Mouse (Mus musculus) heart, postnatal 0 days (tissue): ENCODE measurements around the gene Spats2.

ENCODE experiments used
- CTCF ChIP-seq: IDR thresholded peaks from 2 replicates; pipeline ENCODE4 v1.5.1; 2016; ENCODE audit warnings: antibody characterized with exemption, control low read depth, low read depth
- EP300 ChIP-seq: IDR thresholded peaks from 2 replicates; pipeline ENCODE4 v1.6.1; 2016; ENCODE audit warnings: antibody characterized with exemption, low read depth

DNA sequence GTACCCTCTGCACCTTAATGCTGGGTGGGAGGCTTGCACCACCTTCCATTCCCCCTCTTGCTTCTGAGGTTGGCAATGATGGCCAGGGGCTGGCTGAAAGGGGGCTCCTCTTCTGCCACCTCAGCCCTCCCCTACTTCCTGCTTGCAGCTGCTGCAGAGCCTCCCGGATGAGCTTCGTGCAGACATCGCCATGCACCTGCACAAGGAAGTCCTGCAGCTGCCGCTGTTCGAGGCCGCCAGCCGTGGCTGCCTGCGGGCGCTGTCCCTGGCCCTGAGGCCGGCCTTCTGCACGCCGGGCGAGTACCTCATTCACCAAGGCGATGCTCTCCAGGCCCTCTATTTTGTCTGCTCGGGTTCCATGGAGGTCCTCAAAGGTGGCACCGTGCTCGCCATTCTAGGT, 108.0 kb downstream of the Spats2 start:
- TF ChIP-seq EP300: no peak
- TF ChIP-seq CTCF: no peak
